Mouse (Mus musculus) liver, postnatal 0 days (tissue): Measurements from ENCODE around the gene Dnmt3l.

Experiments
- CTCF ChIP-seq: sonication (generic); IDR thresholded peaks from 2 replicates; pipeline ENCODE4 v1.5.1; 2016; ENCODE audit warnings: antibody characterized with exemption, low read depth
- EP300 ChIP-seq: IDR thresholded peaks from 2 replicates; pipeline ENCODE4 v1.6.1; 2016; ENCODE audit warnings: antibody characterized with exemption, low read depth, mild to moderate bottlenecking

GRCm38 (mm10) chr10:78005791-78006438 is 35.8 kb upstream of the Dnmt3l start:
- TF ChIP-seq EP300, result no peak
- no peak for TF ChIP-seq CTCF
